In the genomic region with DNA sequence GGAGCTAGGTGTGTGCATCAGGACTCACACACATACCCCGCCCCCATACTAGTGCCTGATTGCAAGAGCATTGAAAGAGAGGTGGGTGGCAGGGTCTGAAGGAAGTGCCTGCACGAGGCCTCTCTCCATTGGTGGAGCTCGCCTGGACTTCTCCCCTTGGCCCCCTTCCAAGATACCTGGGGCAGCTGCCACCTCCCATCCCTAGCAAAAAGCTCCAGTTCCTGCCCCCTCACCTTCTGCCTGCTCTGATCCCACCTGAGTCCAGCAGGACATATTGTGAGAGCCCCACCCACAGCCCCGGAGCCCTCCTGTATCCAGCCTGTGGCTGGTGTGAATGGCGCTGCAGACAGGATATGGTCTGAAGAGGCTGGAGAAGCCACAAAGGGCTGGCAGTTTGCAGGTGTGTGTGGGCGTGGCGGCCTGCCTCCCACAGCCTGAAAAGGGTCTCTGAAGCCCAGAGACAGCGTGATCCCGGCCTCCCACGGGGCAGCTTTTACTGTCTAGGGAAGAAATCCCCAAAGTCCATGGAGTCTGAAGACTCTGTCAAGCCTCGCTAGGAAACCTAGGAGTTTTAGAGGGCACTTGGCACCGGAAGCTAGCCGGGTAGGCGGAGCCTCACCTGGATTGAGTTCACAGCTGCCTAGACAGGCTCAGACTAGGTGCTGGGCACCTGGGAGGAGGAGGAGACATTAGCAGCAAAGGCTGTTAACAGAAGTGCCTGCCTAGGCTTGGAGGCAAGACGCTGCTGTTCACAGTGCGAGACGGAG, we compare ENCODE assay signal across 8 mouse cellular contexts. TPM values are rescaled to one million over a fixed set of nuclear protein-coding genes. Genes with fewer than 3 reads are reported as not detected.
DNase-seq lines count a peak whose midpoint lies in the region; ATAC-seq and TF ChIP-seq lines count a peak whose summit lies in the region.

No protein-coding gene starts in this region.

- H3K27ac ChIP-seq in bone marrow, adult 2 months (ENCODE audit: control insufficient read depth, insufficient read depth, low read depth, low read length, poor library complexity), result peak overlapping the region; percentile 42
- peak overlapping the region; percentile 95 for H3K27ac ChIP-seq in intestine, embryonic 16.5 days (ENCODE audit: low read length)
- peak overlapping the region; percentile 95 for H3K27ac ChIP-seq in stomach, embryonic 14.5 days (ENCODE audit: low read length)

- peak overlapping the region; percentile 60 for H3K4me2 ChIP-seq in intestine, embryonic 16.5 days (ENCODE audit: low read depth, low read length)
- H3K4me2 ChIP-seq in stomach, embryonic 14.5 days (replicated peaks; ENCODE audit: low read depth, low read length), result peak overlapping the region; percentile 49

- WGBS in bone marrow, adult 2 months, result 5% methylated on average over 17 of the region's 17 CpGs
- 9% methylated on average over 17 of the region's 17 CpGs for WGBS in intestine, embryonic 16.5 days
- WGBS in lung, adult 2 months, result 18% methylated on average over 17 of the region's 17 CpGs
- 10% methylated on average over 17 of the region's 17 CpGs for WGBS in stomach, embryonic 14.5 days

- H3K4me3 ChIP-seq in E14TG2a.4 (replicated peaks; ENCODE audit: low read length), result peak overlapping the region; percentile 71
- peak overlapping the region; percentile 35 for H3K4me3 ChIP-seq in bone marrow, adult 2 months (replicated peaks; ENCODE audit: control insufficient read depth, low read depth, low read length)
- peak overlapping the region; percentile 50 for H3K4me3 ChIP-seq in intestine, embryonic 16.5 days (ENCODE audit: low read length)
- H3K4me3 ChIP-seq in lung, adult 2 months (replicated peaks; ENCODE audit: extremely low read depth, low read depth, low read length), result peak overlapping the region; percentile 72
- peak overlapping the region; percentile 27 for H3K4me3 ChIP-seq in stomach, embryonic 14.5 days (ENCODE audit: low read depth, low read length)

- no peak for TF ChIP-seq POLR2A in bone marrow, adult 2 months (IDR thresholded peaks at IDR 0.05; ENCODE audit: borderline replicate concordance, control insufficient read depth, low read depth, low read length)
- TF ChIP-seq POLR2A in lung, adult 2 months (IDR thresholded peaks at IDR 0.05; ENCODE audit: borderline replicate concordance, extremely low read depth, low read depth, low read length), result peak; percentile 96; the same call in 1 of the 2 replicates

- ATAC-seq in intestine, embryonic 16.5 days, result peak; percentile 80
- ATAC-seq in stomach, embryonic 14.5 days (ENCODE audit: insufficient number of reproducible peaks, insufficient read depth, low FRiP score, low read depth), result peak; percentile 57

- H3K36me3 ChIP-seq in E14TG2a.4 (ENCODE audit: insufficient read depth, low read length), result no peaks in the 10 kb centered on the region
- no peaks in the 10 kb centered on the region for H3K36me3 ChIP-seq in intestine, embryonic 16.5 days (ENCODE audit: control insufficient read depth, insufficient read depth, low read length)
- no peaks in the 10 kb centered on the region for H3K36me3 ChIP-seq in stomach, embryonic 14.5 days (ENCODE audit: control insufficient read depth, insufficient read depth, low read length)

- peaks cover 72% of the 10 kb centered on the region for H3K4me1 ChIP-seq in E14TG2a.4 (replicated peaks; ENCODE audit: low read depth, low read length)
- H3K4me1 ChIP-seq in bone marrow, adult 2 months (ENCODE audit: control insufficient read depth, insufficient read depth, low read length), result peaks cover 3% of the 10 kb centered on the region; the same call in 1 of the 2 replicates
- H3K4me1 ChIP-seq in intestine, embryonic 16.5 days (ENCODE audit: control insufficient read depth, insufficient read depth, low read length), result peaks cover 25% of the 10 kb centered on the region
- H3K4me1 ChIP-seq in lung, adult 2 months (ENCODE audit: control insufficient read depth, insufficient read depth, low read length), result peaks cover 2% of the 10 kb centered on the region; the same call in 1 of the 2 replicates
- peaks cover 3% of the 10 kb centered on the region; the same call in 1 of the 2 replicates for H3K4me1 ChIP-seq in stomach, embryonic 14.5 days (ENCODE audit: control insufficient read depth, insufficient read depth, low read length)

- peak; percentile 73 for DNase-seq in lung, adult 2 months
- DNase-seq in layer of hippocampus, adult 18-20 months (ENCODE audit: low spot score in 2 of 2), result no peak
- DNase-seq in gastrocnemius, postnatal 4 days (ENCODE audit: low spot score in 2 of 2), result no peak
- no peak for DNase-seq in gastrocnemius, postnatal 10 days

- no peak for TF ChIP-seq CTCF in E14TG2a.4 (conservative IDR thresholded peaks at IDR 0.05; ENCODE audit: low read length)
- TF ChIP-seq CTCF in bone marrow, adult 2 months (IDR thresholded peaks at IDR 0.05; ENCODE audit: control insufficient read depth, insufficient read depth, low read length), result no peak
- no peak for TF ChIP-seq CTCF in lung, adult 2 months (IDR thresholded peaks at IDR 0.05; ENCODE audit: insufficient read depth, low read length)

- peaks cover 38% of the 10 kb centered on the region for H3K27me3 ChIP-seq in E14TG2a.4 (ENCODE audit: insufficient read depth, low read length)
- H3K27me3 ChIP-seq in intestine, embryonic 16.5 days (replicated peaks; ENCODE audit: control insufficient read depth, insufficient read depth, low read length), result no peaks in the 10 kb centered on the region
- H3K27me3 ChIP-seq in stomach, embryonic 14.5 days (ENCODE audit: control insufficient read depth, insufficient read depth, low read length), result no peaks in the 10 kb centered on the region

- H3K9me3 ChIP-seq in E14TG2a.4 (ENCODE audit: low read length), result no peaks in the 10 kb centered on the region
- no peaks in the 10 kb centered on the region for H3K9me3 ChIP-seq in intestine, embryonic 16.5 days (ENCODE audit: control insufficient read depth, low read length)
- H3K9me3 ChIP-seq in stomach, embryonic 14.5 days (ENCODE audit: control insufficient read depth, low read depth, low read length), result no peaks in the 10 kb centered on the region

- H3K9ac ChIP-seq in intestine, embryonic 16.5 days (ENCODE audit: low read depth, low read length), result peak overlapping the region; percentile 74
- peak overlapping the region; percentile 34 for H3K9ac ChIP-seq in stomach, embryonic 14.5 days (replicated peaks; ENCODE audit: low read depth, low read length)

RNA-seq across cellular contexts. Expression of a gene that starts 2.3 kb away (rescaled TPM):
- polyA plus RNA-seq in bone marrow, adult 2 months (2011; ENCODE audit: insufficient read depth, insufficient read length, low replicate concordance, missing spikeins), result 30.1 and 41.3 TPM in 2 replicates
- 24.4 and 26.8 TPM in 2 replicates for polyA plus RNA-seq in intestine, embryonic 16.5 days (2015; fragmentation: Nextera tagmentation; extraction: Ambion mirVana)
- 192 and 233 TPM in 2 replicates for polyA plus RNA-seq in lung, adult 2 months (2012; rRNA removed)
- 43.8 and 50.9 TPM in 2 replicates for polyA plus RNA-seq in stomach, embryonic 14.5 days (2014; fragmentation: Nextera tagmentation; extraction: Ambion mirVana)
- total RNA-seq in layer of hippocampus, adult 18-20 months (2021), result 100 to 1,000 TPM; 100 to 108 TPM
- 10 to 100 TPM in 1 of 2 experiments, 1 to 10 TPM in 1; 9.6 to 10.0 TPM for total RNA-seq in gastrocnemius, postnatal 4 days (2021)
- 10 to 100 TPM; 15.6 to 18.0 TPM for total RNA-seq in gastrocnemius, postnatal 10 days (2021)

RNA-seq across cellular contexts. Expression of a gene that starts 40.7 kb away (rescaled TPM):
- polyA plus RNA-seq in bone marrow, adult 2 months (2011; ENCODE audit: insufficient read depth, insufficient read length, low replicate concordance, missing spikeins), result 18.7 and 63.0 TPM in 2 replicates
- 3.0 and 3.6 TPM in 2 replicates for polyA plus RNA-seq in intestine, embryonic 16.5 days (2015; fragmentation: Nextera tagmentation; extraction: Ambion mirVana)
- polyA plus RNA-seq in lung, adult 2 months (2012; rRNA removed), result 15.4 and 18.9 TPM in 2 replicates
- 3.8 and 4.5 TPM in 2 replicates for polyA plus RNA-seq in stomach, embryonic 14.5 days (2014; fragmentation: Nextera tagmentation; extraction: Ambion mirVana)
- under 1 TPM in 1 of 2 experiments, not detected in 1; 0.48 TPM for total RNA-seq in layer of hippocampus, adult 18-20 months (2021)
- 1 to 10 TPM in 1 of 2 experiments, under 1 TPM in 1; 0.96 to 1.4 TPM for total RNA-seq in gastrocnemius, postnatal 4 days (2021)
- 1 to 10 TPM in 1 of 2 experiments, under 1 TPM in 1; 0.80 to 1.2 TPM for total RNA-seq in gastrocnemius, postnatal 10 days (2021)

RNA-seq across cellular contexts. Expression of a gene that starts 53.3 kb away (rescaled TPM):
- 0.92 and 2.5 TPM in 2 replicates for polyA plus RNA-seq in bone marrow, adult 2 months (2011; ENCODE audit: insufficient read depth, insufficient read length, low replicate concordance, missing spikeins)
- 1.6 and 2.8 TPM in 2 replicates for polyA plus RNA-seq in intestine, embryonic 16.5 days (2015; fragmentation: Nextera tagmentation; extraction: Ambion mirVana)
- polyA plus RNA-seq in lung, adult 2 months (2012; rRNA removed), result 4.8 and 5.3 TPM in 2 replicates
- polyA plus RNA-seq in stomach, embryonic 14.5 days (2014; fragmentation: Nextera tagmentation; extraction: Ambion mirVana), result 0.25 and 0.36 TPM in 2 replicates
- total RNA-seq in layer of hippocampus, adult 18-20 months (2021), result under 1 TPM in 1 of 2 experiments, not detected in 1; 0.10 TPM
- total RNA-seq in gastrocnemius, postnatal 4 days (2021), result under 1 TPM; 0.15 to 0.18 TPM
- total RNA-seq in gastrocnemius, postnatal 10 days (2021), result under 1 TPM; 0.07 to 0.09 TPM

RNA-seq across cellular contexts. Expression of a gene that starts 58.9 kb away (rescaled TPM):
- polyA plus RNA-seq in bone marrow, adult 2 months (2011; ENCODE audit: insufficient read depth, insufficient read length, low replicate concordance, missing spikeins), result 0.70 and 2.8 TPM in 2 replicates
- polyA plus RNA-seq in intestine, embryonic 16.5 days (2015; fragmentation: Nextera tagmentation; extraction: Ambion mirVana), result 10.9 and 11.5 TPM in 2 replicates
- polyA plus RNA-seq in lung, adult 2 months (2012; rRNA removed), result 19.0 and 21.2 TPM in 2 replicates
- polyA plus RNA-seq in stomach, embryonic 14.5 days (2014; fragmentation: Nextera tagmentation; extraction: Ambion mirVana), result 29.9 and 32.3 TPM in 2 replicates
- total RNA-seq in layer of hippocampus, adult 18-20 months (2021), result 1 to 10 TPM; 1.3 to 2.1 TPM
- total RNA-seq in gastrocnemius, postnatal 4 days (2021), result 10 to 100 TPM; 23.9 to 24.5 TPM
- total RNA-seq in gastrocnemius, postnatal 10 days (2021), result 10 to 100 TPM; 10.3 to 15.1 TPM

Comparison
In these comparisons a context has a peak if more than half of its experiments do, and no peak if none do; other contexts are left out.
1. H3K27ac ChIP-seq: peak in every context shown above with its lines; median percentile 95 in intestine, embryonic 16.5 days; 95 in stomach, embryonic 14.5 days; 42 in bone marrow, adult 2 months.